Mouse (Mus musculus): Measurements from ENCODE around the gene Cfap45. TPM values are rescaled to one million over a fixed set of nuclear protein-coding genes. Genes with fewer than 3 reads are reported as not detected.
A peak's percentile ranks its signal among the peaks of the same experiment; 100 is the strongest.

The Cfap45 gene
- polyA plus RNA-seq, 1 experiment from 2014 or later, result 2.3 TPM

DNA sequence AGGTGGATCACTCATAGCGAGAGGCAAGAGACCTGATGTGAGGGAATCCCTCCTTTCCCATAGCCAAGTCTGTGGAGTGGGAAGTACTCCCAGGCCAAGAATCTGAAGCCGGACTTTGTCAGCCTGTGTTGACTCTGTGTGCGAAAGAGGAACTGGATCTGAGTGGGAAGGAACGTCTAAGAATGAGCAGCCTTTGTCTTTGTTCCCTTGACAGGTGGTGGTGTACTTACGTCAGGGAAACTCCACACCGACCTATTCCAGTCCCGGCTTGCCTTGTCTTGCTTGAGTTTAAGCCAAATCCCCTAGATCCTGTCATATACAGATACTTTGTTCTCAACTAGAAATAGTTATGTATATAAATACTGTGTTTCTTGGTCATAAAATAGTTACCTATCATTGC lies 1.9 kb downstream of the Cfap45 start:
- ATAC-seq (replicated peaks; ENCODE audit: insufficient number of reproducible peaks, insufficient read depth, low FRiP score, low read depth), result no peak

GRCm38 (mm10) chr1:172523699-172524101 lies 3.1 kb downstream of the Cfap45 start:
- peaks cover 37% of the 10 kb centered on the region for H3K4me1 ChIP-seq (replicated peaks)
- H3K4me2 ChIP-seq, result no peak overlapping the region
- no peak overlapping the region for H3K9ac ChIP-seq
- H3K27me3 ChIP-seq, result peaks cover 12% of the 10 kb centered on the region
- no peak overlapping the region for H3K4me3 ChIP-seq
- no peaks in the 10 kb centered on the region for H3K9me3 ChIP-seq (replicated peaks)
- peak overlapping the region; percentile 34; the same call in 1 of the 2 replicates for H3K27ac ChIP-seq
- no peak for ATAC-seq (replicated peaks; ENCODE audit: insufficient number of reproducible peaks, insufficient read depth, low FRiP score, low read depth)
- 30% methylated on average over 12 of the region's 12 CpGs for WGBS
- H3K36me3 ChIP-seq, result no peaks in the 10 kb centered on the region

More for the DNA sequence above, 1.9 kb downstream of the Cfap45 start:
- H3K36me3 ChIP-seq, result no peaks in the 10 kb centered on the region
- 57% methylated on average over 7 of the region's 7 CpGs for WGBS
- no peak overlapping the region for H3K4me2 ChIP-seq
- H3K9me3 ChIP-seq (replicated peaks), result no peaks in the 10 kb centered on the region
- H3K27ac ChIP-seq, result peak overlapping the region; percentile 42; the same call in 1 of the 2 replicates
- no peak overlapping the region for H3K9ac ChIP-seq
- H3K27me3 ChIP-seq, result peaks cover 8% of the 10 kb centered on the region
- H3K4me1 ChIP-seq (replicated peaks), result peaks cover 36% of the 10 kb centered on the region
- H3K4me3 ChIP-seq, result no peak overlapping the region

GRCm38 (mm10) chr1:172525027-172525764 lies 4.6 kb downstream of the Cfap45 start:
- H3K27ac ChIP-seq, result peak overlapping the region; percentile 82
- H3K4me1 ChIP-seq (replicated peaks), result peaks cover 34% of the 10 kb centered on the region
- peak overlapping the region; percentile 51 for H3K4me2 ChIP-seq
- H3K27me3 ChIP-seq, result peaks cover 12% of the 10 kb centered on the region
- 36% methylated on average over 15 of the region's 15 CpGs for WGBS
- peak; percentile 18 for ATAC-seq (replicated peaks; ENCODE audit: insufficient number of reproducible peaks, insufficient read depth, low FRiP score, low read depth)
- H3K36me3 ChIP-seq, result no peaks in the 10 kb centered on the region
- H3K4me3 ChIP-seq, result 0 out of 2 replicates have a peak overlapping the region, but pooled peaks have one; percentile 20
- H3K9me3 ChIP-seq (replicated peaks), result no peaks in the 10 kb centered on the region
- H3K9ac ChIP-seq, result no peak overlapping the region

DNA sequence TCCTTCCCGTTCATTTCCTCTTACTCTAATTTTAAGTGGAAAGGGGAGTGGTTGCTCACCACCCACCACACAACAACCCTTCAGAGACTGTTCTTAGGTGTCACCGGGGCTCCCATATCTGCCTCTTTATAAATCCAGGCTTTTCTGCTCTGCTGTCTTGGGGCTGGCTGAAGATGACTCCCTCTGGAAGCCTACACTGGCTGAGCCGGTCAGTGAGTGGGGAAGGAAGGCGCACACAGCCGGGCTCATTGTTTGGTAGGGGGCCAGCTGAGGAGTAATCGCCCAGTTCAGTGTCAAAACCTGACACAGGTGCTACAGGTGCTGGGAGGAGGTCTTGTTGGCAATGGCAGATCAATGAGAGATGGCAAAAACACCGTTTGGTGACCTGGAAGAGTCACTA lies 5.4 kb downstream of the Cfap45 start:
- WGBS, result 48% methylated on average over 7 of the region's 7 CpGs
- peak overlapping the region; percentile 51 for H3K4me2 ChIP-seq
- no peaks in the 10 kb centered on the region for H3K9me3 ChIP-seq (replicated peaks)
- peaks cover 33% of the 10 kb centered on the region for H3K4me1 ChIP-seq (replicated peaks)
- H3K36me3 ChIP-seq, result no peaks in the 10 kb centered on the region
- H3K27me3 ChIP-seq, result peaks cover 12% of the 10 kb centered on the region
- no peak overlapping the region for H3K9ac ChIP-seq
- ATAC-seq (replicated peaks; ENCODE audit: insufficient number of reproducible peaks, insufficient read depth, low FRiP score, low read depth), result no peak
- peak overlapping the region; percentile 82 for H3K27ac ChIP-seq
- peak overlapping the region; percentile 20 for H3K4me3 ChIP-seq

- Histone ChIP-seq H3K9ac (no peak overlapping the region), H3K4me2 (peak overlapping the region; percentile 51), H3K4me3 (peak overlapping the region; percentile 20), H3K36me3 (no peaks in the 10 kb centered on the region), H3K27me3 (peaks cover 13% of the 10 kb centered on the region), H3K27ac (peak overlapping the region; percentile 82), H3K9me3 (replicated peaks) (no peaks in the 10 kb centered on the region), H3K4me1 (replicated peaks) (peaks cover 28% of the 10 kb centered on the region)
- WGBS, result 24% methylated on average over 23 of the region's 23 CpGs
- peak; percentile 40 for ATAC-seq (replicated peaks; ENCODE audit: insufficient number of reproducible peaks, insufficient read depth, low FRiP score, low read depth)
Observed at GRCm38 (mm10) chr1:172526380-172527081, 5.9 kb downstream of the Cfap45 start.

- Histone ChIP-seq H3K4me2 (no peak overlapping the region; the same call in 1 of the 2 replicates), H3K4me3 (no peak overlapping the region), H3K9me3 (replicated peaks) (no peaks in the 10 kb centered on the region), H3K9ac (no peak overlapping the region), H3K27me3 (peaks cover 22% of the 10 kb centered on the region), H3K36me3 (no peaks in the 10 kb centered on the region), H3K4me1 (replicated peaks) (peaks cover 32% of the 10 kb centered on the region), H3K27ac (peak overlapping the region; percentile 82)
- 86% methylated on average over 10 of the region's 10 CpGs for WGBS
- no peak for ATAC-seq (replicated peaks; ENCODE audit: insufficient number of reproducible peaks, insufficient read depth, low FRiP score, low read depth)
Observed at GRCm38 (mm10) chr1:172527431-172527830, 6.8 kb downstream of the Cfap45 start.

GRCm38 (mm10) chr1:172528701-172529100 lies 8.1 kb downstream of the Cfap45 start:
- no peaks in the 10 kb centered on the region for H3K36me3 ChIP-seq
- H3K4me1 ChIP-seq (replicated peaks), result peaks cover 34% of the 10 kb centered on the region
- no peak overlapping the region for H3K4me3 ChIP-seq
- no peak overlapping the region for H3K4me2 ChIP-seq
- H3K27ac ChIP-seq, result no peak overlapping the region
- peaks cover 30% of the 10 kb centered on the region for H3K27me3 ChIP-seq
- 7% methylated on average over 7 of the region's 7 CpGs for WGBS
- no peaks in the 10 kb centered on the region for H3K9me3 ChIP-seq (replicated peaks)
- ATAC-seq (replicated peaks; ENCODE audit: insufficient number of reproducible peaks, insufficient read depth, low FRiP score, low read depth), result 0 out of 2 replicates have a peak, but pooled peaks have one; percentile 17
- H3K9ac ChIP-seq, result no peak overlapping the region

- no peaks in the 10 kb centered on the region for H3K36me3 ChIP-seq
- no peak overlapping the region for H3K9ac ChIP-seq
- no peaks in the 10 kb centered on the region for H3K9me3 ChIP-seq (replicated peaks)
- H3K27ac ChIP-seq, result 0 out of 2 replicates have a peak overlapping the region, but pooled peaks have one; percentile 12
- peaks cover 32% of the 10 kb centered on the region for H3K27me3 ChIP-seq
- 20% methylated on average over 8 of the region's 8 CpGs for WGBS
- 0 out of 2 replicates have a peak, but pooled peaks have one; percentile 8 for ATAC-seq (replicated peaks; ENCODE audit: insufficient number of reproducible peaks, insufficient read depth, low FRiP score, low read depth)
- H3K4me1 ChIP-seq (replicated peaks), result peaks cover 26% of the 10 kb centered on the region
- no peak overlapping the region for H3K4me3 ChIP-seq
- H3K4me2 ChIP-seq, result no peak overlapping the region
Observed at GRCm38 (mm10) chr1:172530544-172531220, 10.1 kb downstream of the Cfap45 start.

DNA sequence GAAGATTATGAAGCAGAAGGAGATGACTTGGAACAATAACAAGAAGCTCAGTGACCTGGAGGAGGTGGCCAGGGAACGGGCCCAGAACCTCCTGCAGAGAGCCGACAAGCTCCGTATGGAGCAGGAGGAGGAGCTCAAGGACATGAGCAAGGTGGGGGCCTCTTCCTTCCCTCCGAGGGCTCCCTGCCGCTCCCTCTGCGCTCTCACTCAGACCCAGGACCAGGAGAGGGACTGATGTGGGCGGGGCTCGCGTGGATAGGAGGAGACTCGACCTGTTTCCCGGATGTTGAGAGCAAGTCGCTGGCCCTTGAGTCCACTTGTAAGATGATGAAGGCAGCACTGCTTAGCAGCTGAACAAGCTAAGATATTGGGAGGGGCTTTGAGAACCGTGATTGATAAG lies 11.9 kb downstream of the Cfap45 start:
- 2% methylated on average over 13 of the region's 13 CpGs for WGBS
- ATAC-seq (replicated peaks; ENCODE audit: insufficient number of reproducible peaks, insufficient read depth, low FRiP score, low read depth), result peak; percentile 29
- H3K9ac ChIP-seq, result no peak overlapping the region; the same call in 1 of the 2 replicates
- H3K9me3 ChIP-seq (replicated peaks), result no peaks in the 10 kb centered on the region
- no peak overlapping the region for H3K27ac ChIP-seq
- H3K4me1 ChIP-seq (replicated peaks), result peaks cover 16% of the 10 kb centered on the region
- peaks cover 24% of the 10 kb centered on the region for H3K27me3 ChIP-seq
- H3K4me3 ChIP-seq, result peak overlapping the region; percentile 16
- no peaks in the 10 kb centered on the region for H3K36me3 ChIP-seq
- peak overlapping the region; percentile 53 for H3K4me2 ChIP-seq

DNA sequence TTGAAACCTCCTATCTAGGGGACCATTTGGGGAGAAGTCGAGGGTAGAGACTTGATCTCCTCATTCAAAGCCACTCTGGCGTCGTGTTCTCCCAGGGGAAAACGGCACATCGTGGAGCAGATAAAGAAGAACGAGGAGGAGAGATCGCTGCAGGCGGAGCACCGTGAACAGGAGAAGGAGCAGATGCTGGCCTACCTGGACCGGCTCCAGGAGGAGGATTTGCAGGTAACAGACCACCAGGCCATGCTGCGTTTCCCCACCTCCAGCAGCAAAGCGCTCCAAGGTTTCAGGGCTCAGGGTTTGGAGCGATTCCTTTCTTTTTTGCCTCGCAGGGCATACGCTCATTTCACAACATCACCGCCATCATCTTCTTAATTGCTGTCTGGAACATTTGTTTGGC lies 14.5 kb downstream of the Cfap45 start:
- H3K27ac ChIP-seq, result no peak overlapping the region

DNA sequence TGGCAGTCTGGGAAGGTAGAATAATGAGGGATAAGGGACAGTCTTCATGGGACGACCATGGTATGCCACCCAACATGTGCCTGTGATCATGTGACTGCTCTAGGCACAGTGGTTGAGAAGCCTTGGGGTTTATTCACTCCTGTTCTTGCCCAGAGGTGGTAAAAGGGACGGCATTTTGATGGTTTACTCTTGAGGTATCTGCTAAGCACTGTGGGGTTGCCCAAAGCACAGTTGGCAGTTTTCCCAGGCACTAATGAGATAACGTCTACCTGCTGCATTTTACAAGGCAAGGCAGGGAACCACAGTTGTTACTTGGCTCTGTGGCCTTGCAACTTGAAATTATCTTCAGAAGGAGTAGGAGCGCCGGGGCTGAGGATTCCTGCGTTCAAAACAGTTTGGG lies 19.2 kb downstream of the Cfap45 start:
- H3K4me2 ChIP-seq, result no peak overlapping the region
- H3K9me3 ChIP-seq (replicated peaks), result no peaks in the 10 kb centered on the region
- H3K27me3 ChIP-seq, result 0 out of 2 replicates have a peak, but pooled peaks cover 15% of the 10 kb centered on the region
- no peak for ATAC-seq (replicated peaks; ENCODE audit: insufficient number of reproducible peaks, insufficient read depth, low FRiP score, low read depth)
- H3K4me3 ChIP-seq, result no peak overlapping the region
- H3K27ac ChIP-seq, result no peak overlapping the region
- 0 out of 2 replicates have a peak, but pooled peaks cover 2% of the 10 kb centered on the region for H3K4me1 ChIP-seq (replicated peaks)
- WGBS, result 48% methylated on average over 6 of the region's 6 CpGs
- H3K9ac ChIP-seq, result no peak overlapping the region
- no peaks in the 10 kb centered on the region for H3K36me3 ChIP-seq

More for the DNA sequence above, 14.5 kb downstream of the Cfap45 start:
- no peak overlapping the region for H3K9ac ChIP-seq
- peaks cover 23% of the 10 kb centered on the region for H3K27me3 ChIP-seq
- no peaks in the 10 kb centered on the region for H3K9me3 ChIP-seq (replicated peaks)
- H3K4me1 ChIP-seq (replicated peaks), result peaks cover 17% of the 10 kb centered on the region
- no peak overlapping the region for H3K4me3 ChIP-seq
- no peak overlapping the region for H3K4me2 ChIP-seq
- WGBS, result 69% methylated on average over 16 of the region's 16 CpGs
- ATAC-seq (replicated peaks; ENCODE audit: insufficient number of reproducible peaks, insufficient read depth, low FRiP score, low read depth), result no peak
- H3K36me3 ChIP-seq, result no peaks in the 10 kb centered on the region
